Mouse (Mus musculus) gonadal fat pad, adult 2 months (tissue): Measurements from ENCODE around the gene Cd83. TPM values are rescaled to one million over a fixed set of nuclear protein-coding genes. Genes with fewer than 3 reads are reported as not detected.

Experiments used
- DNase-seq: peaks from one replicate; pipeline ENCODE4 v3.0.0-alpha.2; 2012; ENCODE audit warnings: low read depth
- polyA plus RNA-seq: library from polyadenylated mRNA; depleted of rRNA; stranded (reverse); fragments of >200 nt; gene quantifications from 2 replicates; pipeline ENCODE4 v1.2.3, GENCODE M21; 2012; rRNA removed

The Cd83 gene
- 3.3 and 5.4 TPM in 2 replicates for polyA plus RNA-seq

GRCm38 (mm10) chr13:43784725-43785711 is at the start of gene Cd83:
Gene Cd83 (plus strand): TSS chr13:43784775.
- no peak for DNase-seq

- DNase-seq: no peak
These were observed 44.8 kb upstream of the Cd83 start for GRCm38 (mm10) chr13:43739598-43740275.

- DNase-seq: no peak
These were observed 44.3 kb upstream of the Cd83 start for GRCm38 (mm10) chr13:43740276-43740608.

GRCm38 (mm10) chr13:43742677-43743076 is 41.9 kb upstream of the Cd83 start:
- no peak for DNase-seq

- DNase-seq: no peak
These were observed 40.3 kb upstream of the Cd83 start for GRCm38 (mm10) chr13:43744259-43744658.

- DNase-seq: no peak
These were observed 34.3 kb upstream of the Cd83 start for GRCm38 (mm10) chr13:43750301-43750700.

- no peak for DNase-seq
These were observed 33.6 kb upstream of the Cd83 start for GRCm38 (mm10) chr13:43750966-43751365.

GRCm38 (mm10) chr13:43752407-43752806 is 32.2 kb upstream of the Cd83 start:
- no peak for DNase-seq

- DNase-seq: no peak
These were observed 30.9 kb upstream of the Cd83 start for GRCm38 (mm10) chr13:43753652-43754051.

- DNase-seq: no peak
These were observed 30.0 kb upstream of the Cd83 start for GRCm38 (mm10) chr13:43754455-43755128.

- no peak for DNase-seq
These were observed 29.0 kb upstream of the Cd83 start for GRCm38 (mm10) chr13:43755573-43755972.

GRCm38 (mm10) chr13:43761156-43761855 is 23.3 kb upstream of the Cd83 start:
- DNase-seq: no peak

- DNase-seq: no peak
These were observed 21.7 kb upstream of the Cd83 start for GRCm38 (mm10) chr13:43762901-43763300.

GRCm38 (mm10) chr13:43763301-43763994 is 21.1 kb upstream of the Cd83 start:
- DNase-seq: no peak

- DNase-seq: peak; percentile 27
These were observed 20.5 kb upstream of the Cd83 start for GRCm38 (mm10) chr13:43763995-43764579.

- no peak for DNase-seq
These were observed 19.2 kb upstream of the Cd83 start for GRCm38 (mm10) chr13:43765293-43765814.

- DNase-seq: no peak
These were observed 17.5 kb upstream of the Cd83 start for GRCm38 (mm10) chr13:43766786-43767680.

GRCm38 (mm10) chr13:43773020-43773419 is 11.6 kb upstream of the Cd83 start:
- DNase-seq: no peak

- no peak for DNase-seq
These were observed 10.5 kb upstream of the Cd83 start for GRCm38 (mm10) chr13:43773965-43774566.
